Mouse (Mus musculus): ENCODE measurements around the gene Gipc3. TPM values are rescaled to one million over a fixed set of nuclear protein-coding genes. Genes with fewer than 3 reads are reported as not detected.

Gene Gipc3
- total RNA-seq, 1 experiment from 2014 or later = 4.5 TPM

GRCm38 (mm10) chr10:81321436-81321835 lies 21.6 kb downstream of the Gipc3 start:
- DNase-seq = no peak

GRCm38 (mm10) chr10:81320550-81321347 lies 22.3 kb downstream of the Gipc3 start, which contains the start of gene Cactin:
Gene Cactin (plus strand): TSS chr10:81321103.
- DNase-seq = peak; percentile 99

DNA sequence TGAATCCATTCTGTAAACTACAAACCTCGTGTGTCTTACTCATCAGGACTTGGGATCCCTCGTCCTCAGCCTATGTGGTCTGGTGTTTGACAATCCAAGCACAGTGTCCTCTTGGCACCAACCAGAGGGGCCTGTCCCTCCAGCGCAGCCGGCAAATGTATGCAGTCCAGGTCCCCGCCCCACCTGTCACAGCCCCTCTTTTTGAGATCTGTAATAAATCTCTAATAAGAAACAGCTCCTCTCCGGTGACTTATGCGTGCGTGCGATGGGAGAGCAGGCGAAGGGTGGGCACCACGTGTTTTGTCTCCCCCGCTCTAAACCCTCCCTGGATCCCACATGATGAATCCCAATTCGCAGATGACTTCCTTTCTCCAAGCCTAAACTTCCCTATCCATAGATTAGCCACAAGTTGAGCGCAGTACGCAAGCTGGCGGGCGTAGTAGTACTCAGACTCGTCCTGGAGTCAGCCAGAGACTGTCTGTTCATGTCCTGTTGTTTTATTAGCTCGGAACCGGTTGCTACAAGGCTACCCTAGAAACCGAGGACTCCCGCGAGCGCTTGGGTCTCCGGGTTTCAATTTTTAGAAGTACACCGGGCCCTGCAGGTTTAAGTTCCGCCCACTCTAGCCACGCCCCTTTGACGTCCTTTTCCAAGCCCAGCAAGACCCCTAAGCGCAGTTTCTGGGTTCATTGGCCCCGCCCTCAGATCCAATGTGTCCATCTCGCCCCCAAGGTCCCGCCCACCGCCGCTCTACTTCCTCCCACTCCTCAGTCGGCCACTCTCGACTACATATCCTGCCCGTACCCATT lies 23.1 kb downstream of the Gipc3 start:
- peak; percentile 93 for DNase-seq

DNA sequence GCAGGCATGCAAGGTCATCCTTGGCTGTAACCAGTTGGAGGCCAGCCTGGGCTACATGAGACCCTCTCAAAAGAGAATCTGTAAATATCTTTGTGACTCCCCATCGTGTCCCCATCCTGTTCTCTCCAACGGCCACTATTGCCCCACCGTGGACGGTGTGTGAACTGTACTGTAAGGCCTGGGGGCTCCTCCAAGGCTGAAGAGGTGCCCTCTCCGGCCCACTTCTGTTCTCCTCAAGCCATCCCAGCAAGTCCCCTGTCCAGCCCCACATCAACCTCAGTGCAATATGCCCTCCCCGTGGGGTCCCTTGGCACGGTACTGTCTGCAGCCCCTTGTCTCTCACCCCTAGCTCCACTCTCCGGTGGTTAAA lies 23.8 kb downstream of the Gipc3 start:
- DNase-seq = no peak

DNA sequence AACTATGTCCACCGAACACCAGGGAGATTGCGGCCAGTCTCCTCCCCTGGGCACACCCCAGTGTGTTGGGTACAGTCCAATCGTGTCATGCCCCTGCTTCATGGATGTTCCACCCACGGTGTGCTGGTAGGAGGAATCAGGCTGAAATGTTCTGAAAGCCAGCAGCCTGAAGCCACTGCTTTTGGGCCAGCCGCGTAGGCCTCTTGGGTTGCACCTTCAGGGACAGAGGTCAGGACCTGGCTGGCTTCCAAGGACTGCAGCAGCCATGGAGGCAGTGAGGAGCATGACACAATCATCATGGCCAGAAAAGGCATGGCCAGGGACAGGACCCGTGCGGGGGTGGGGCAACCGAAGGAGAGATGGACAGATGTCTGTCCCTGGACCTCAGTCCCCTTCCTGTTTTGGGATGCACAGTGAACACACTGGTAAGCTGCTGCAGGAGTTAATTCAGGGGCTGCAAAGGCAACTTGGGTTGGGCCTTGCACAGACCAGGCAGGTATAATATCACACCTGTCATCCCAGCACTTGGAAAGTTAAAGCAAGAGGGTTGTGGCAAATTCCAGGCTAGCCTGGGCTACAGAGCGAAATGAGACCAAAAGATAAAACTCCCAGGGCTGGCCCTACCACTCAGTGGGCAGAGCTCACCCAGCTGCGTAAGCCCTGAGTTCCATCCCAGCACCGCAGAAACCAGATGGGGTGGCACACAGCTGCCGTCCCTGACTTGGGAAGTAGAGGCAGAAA lies 24.3 kb downstream of the Gipc3 start:
- peak; percentile 78 for DNase-seq

DNA sequence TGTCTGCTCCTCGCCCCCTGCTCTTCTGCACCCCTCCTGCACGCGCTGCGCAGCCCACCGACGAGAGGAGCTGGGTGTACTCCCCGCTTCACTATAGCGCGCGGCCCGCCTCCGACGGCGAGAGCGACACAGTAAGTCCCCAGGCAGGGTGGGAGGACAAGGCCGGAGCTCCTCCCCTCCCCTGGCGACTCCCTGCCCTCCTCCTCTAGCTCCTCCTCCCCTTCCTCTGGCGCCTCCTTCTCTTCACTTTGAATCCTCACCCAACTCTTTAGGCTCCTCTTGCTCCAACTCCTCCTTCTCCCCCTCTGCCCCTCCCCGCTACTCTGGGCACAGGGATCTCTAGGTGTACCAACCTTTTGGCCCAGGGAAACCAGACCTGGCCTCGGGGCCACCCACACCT lies 25.8 kb downstream of the Gipc3 start:
- DNase-seq = peak; percentile 79

GRCm38 (mm10) chr10:81316338-81317060 lies 26.6 kb downstream of the Gipc3 start:
- DNase-seq = no peak

DNA sequence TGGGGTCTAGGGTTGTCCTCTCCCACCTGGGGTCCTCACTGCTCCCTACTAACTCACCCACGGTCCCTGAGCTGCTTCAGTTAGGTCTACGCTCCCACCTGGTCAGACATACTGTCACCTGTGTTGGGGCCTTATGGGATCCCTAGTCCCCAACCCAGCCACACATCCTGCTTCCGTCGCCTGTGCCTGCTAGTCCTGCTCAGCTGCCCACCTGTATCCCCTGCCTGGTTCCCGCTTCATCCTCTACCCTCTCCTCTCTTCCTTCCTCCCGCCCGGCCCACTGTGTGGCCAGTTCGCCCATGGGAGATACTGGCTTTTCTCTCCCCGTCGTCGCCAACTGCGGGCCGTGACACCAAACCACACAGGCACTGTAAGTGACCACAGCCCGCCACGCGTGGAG lies 27.5 kb downstream of the Gipc3 start:
- DNase-seq = no peak

DNA sequence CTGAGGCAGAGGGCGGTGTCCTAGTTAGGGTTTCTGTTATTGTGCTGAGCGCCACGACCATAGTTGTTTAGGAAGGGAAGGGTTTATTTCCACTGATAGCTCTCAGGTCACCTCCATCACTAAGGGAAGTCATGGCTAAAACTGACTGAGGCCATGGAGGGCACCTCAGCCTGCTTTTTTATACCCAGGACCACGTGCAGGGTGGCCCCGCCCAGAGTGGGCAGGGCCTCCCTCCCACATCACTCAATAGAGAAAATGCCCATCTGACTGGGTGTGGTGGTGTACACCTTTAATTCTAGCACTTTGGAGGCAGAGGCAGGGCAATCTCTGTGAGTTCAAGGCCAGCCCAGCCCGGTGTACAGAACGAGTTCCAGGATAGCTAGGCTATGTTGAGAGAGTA lies 28.9 kb downstream of the Gipc3 start:
- DNase-seq = no peak

DNA sequence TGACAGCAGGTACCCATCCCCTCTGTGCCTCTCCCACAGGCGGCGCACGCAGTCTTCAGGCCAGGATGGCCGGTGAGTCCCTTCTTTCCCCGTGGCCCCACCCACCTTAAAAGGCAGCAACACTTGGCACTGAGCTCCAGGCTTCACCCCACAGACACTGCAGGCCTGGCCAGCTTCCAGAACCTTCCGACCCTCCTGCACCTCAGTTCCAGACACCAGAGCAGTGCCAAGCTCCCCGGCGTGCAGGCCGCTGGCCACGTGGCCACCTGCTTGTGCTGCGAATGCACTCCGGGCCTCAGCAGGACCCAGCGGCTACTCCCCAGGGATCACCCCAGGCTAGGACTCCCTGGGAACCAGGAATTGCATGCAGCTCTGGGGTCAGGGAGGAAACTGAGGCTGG lies 29.5 kb downstream of the Gipc3 start:
- DNase-seq = no peak

DNA sequence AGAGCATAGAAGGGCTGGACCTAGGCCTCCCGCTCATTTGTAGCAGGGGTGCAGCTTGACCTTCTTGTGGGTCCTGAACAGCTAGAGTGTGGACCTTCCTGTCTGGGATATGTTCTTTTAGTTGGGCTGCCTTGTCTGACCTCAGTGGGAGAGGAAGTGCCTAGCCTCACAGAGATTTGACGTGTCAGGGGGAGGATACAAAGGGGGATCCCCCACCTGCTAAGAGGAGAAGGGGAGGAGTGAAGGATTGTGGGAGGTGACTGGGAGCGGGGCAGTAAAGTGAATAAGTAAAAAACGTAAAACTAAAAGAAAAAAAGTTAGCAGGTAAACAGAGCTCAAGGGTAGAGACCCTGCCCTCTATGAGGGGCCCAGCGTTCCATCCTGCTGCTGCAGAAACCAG lies 33.5 kb downstream of the Gipc3 start:
- no peak for DNase-seq

DNA sequence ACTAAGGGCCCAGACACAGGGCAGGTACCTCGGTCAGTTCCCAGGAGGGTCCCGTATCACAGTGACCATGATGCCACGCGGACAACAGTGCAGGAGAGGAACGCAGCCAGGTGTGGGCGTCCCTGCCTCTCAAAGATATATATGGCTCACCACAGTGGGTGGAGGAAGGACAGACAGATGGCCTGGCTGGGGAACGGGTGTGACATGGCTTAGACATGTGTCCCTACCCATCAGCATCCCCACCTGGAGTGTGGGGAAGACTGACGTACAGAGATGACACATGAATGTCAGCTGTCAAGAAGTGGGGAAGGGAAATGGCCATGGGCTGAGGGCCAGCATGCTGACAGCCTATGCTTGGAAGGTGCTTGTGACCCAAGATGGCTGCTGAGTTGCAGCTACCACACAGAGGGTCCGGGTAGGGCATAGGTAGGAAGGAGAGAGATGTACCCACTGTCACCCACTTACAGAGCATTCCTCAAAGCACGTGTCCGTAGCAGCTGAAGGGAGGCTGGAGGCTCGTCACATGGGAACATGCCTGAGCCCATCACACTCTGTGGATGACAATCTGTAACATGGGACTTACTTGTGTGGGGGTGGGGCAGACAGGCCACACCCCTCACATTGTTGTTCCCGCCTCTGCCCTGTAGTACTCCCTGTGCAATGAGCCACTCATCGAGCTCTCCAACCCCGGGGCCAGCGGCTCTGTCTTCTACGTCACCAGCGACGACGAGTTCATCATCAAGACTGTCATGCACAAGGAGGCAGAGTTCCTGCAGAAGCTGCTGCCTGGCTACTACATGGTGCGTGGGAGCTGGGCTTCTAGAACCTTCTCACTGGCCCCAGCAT lies 36.0 kb downstream of the Gipc3 start:
- no peak for DNase-seq

DNA sequence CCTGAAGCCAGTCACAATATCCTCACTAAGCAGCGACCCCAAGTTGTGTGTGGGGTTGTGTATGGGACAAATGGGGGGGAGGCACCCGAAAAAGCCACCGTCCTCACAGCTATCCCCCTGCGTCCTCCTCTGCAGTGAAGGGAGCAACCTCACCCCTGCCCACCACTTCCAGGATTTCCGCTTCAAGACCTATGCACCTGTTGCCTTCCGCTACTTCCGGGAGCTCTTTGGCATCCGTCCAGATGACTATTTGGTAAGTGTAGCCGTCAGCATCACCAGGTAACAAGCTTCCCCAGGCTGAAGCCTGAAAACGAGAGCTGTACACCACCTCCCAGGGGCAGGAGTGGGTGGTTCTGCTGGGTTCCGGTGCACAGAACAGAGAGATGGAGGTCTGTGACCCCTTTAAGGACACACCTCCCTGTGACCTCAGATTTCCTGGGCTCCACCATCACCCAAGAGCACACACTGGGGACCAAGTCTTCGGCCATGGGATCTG lies 36.8 kb downstream of the Gipc3 start:
- no peak for DNase-seq

- no peak for DNase-seq
Measured at GRCm38 (mm10) chr10:81305663-81306062, 37.4 kb downstream of the Gipc3 start.

GRCm38 (mm10) chr10:81304597-81305238 lies 38.3 kb downstream of the Gipc3 start:
- DNase-seq = peak; percentile 53

DNA sequence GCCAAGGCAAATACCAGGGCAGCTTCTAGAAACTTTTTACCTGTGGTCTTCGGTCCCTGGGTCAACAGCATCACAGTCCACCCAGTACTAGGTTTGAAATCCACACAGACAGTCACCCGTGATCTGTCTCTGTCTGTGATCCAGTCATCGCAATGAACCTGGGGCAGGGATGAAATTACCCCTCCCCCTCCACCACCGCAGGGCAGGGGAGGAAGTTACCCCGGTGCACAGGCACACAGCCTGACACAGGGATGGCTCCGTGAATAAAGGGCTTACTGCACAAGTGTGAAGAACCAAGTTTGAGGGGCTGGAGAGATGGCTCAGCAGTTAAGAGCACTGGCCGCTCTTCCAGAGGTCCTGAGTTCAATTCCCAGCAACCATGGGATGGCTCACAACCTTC lies 39.3 kb downstream of the Gipc3 start:
- DNase-seq = no peak

DNA sequence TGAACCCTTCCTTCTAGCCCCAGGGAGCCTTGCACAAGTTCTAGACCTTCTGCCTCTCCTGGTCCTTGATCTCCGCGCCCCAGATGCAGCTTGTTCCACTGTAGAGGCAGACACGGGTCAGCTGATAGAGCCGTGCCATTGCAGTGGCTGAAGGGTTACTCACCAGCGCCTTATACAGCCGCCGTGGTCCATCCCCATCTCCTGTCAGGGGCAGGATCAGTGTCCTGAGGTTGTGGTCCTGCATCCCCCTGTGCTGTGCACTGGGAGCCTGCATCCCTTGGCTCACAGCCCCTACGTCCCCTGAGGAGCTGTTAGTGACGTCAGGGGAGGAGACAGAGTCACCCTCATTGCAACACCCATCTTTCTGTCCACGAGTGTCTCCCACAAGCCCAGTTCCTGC lies 39.8 kb downstream of the Gipc3 start:
- DNase-seq = no peak

GRCm38 (mm10) chr10:81302781-81303218 lies 40.3 kb downstream of the Gipc3 start:
- DNase-seq = no peak

DNA sequence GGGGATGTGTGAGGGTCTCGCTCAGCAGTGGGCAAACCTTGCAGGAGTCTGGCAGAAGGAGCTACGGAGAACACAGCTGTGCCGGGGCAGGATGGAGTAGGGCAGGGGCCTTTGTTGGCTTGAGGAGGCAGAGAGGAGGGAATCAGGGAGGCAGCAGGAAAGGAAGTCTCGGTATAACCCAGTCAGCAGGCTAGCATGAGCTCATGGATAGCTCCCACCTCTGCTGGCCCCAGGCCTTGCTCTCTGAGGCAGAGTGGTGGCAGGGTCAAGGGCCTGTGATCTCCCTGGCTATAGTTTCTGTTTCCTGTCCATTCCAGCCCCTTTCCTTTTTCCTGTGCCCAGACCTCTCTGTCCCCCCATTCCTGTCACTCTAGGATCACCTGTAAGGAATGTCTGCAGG lies 40.8 kb downstream of the Gipc3 start:
- no peak for DNase-seq

GRCm38 (mm10) chr10:81301321-81301720 lies 41.7 kb downstream of the Gipc3 start:
- DNase-seq = no peak

Data from adrenal gland, postnatal 25 days (tissue).